Comparison of ENCODE assay signal across 10 mouse cellular contexts in genomic region chr2:173426191-173427065, GRCm38 (mm10).
DNase-seq lines count a peak whose midpoint lies in the region; ATAC-seq lines count a peak whose summit lies in the region.
"Had no signal": no experiment of that assay in that cellular context is flagged by ENCODE, and none has a peak within 500 bp of the region (broad histone marks: within the 10 kb centered on the region; RNA-seq: fewer than 3 reads in every experiment).

No protein-coding gene starts in this region.

- H3K36me3 ChIP-seq in heart, embryonic 16.5 days (ENCODE audit: control insufficient read depth, insufficient read depth): no peaks in the 10 kb centered on the region

- no peak overlapping the region for H3K4me3 ChIP-seq in heart, embryonic 16.5 days (ENCODE audit: low read length)

- no peak overlapping the region for H3K27ac ChIP-seq in heart, embryonic 16.5 days (ENCODE audit: low read length)

- DNase-seq in heart, adult 18-20 months: no peak
- peak; percentile 50 to 65 for DNase-seq in right cerebral cortex, postnatal 10 days (ENCODE audit: low spot score in 2 of 2)
- DNase-seq in right cerebral cortex, adult 2 months (ENCODE audit: low spot score in 2 of 2): no peak
- DNase-seq in urinary bladder, adult 2 months (ENCODE audit: low spot score): no peak
- DNase-seq in kidney, adult 8-10 months: no peak
- no peak for DNase-seq in kidney, adult 9 months
- DNase-seq: lung, adult 2 months had no signal

- no peak overlapping the region for H3K4me2 ChIP-seq in heart, embryonic 16.5 days (ENCODE audit: low read depth, low read length)

- no peaks in the 10 kb centered on the region for H3K9me3 ChIP-seq in heart, embryonic 16.5 days (replicated peaks; ENCODE audit: control insufficient read depth, low read length)

- H3K27me3 ChIP-seq in heart, embryonic 16.5 days (ENCODE audit: control insufficient read depth, insufficient read depth, low read length): no peaks in the 10 kb centered on the region

- 56% methylated on average over 16 of the region's 16 CpGs for WGBS in heart, embryonic 16.5 days

- peak; percentile 29; the same call in 1 of the 2 replicates for ATAC-seq in heart, embryonic 16.5 days (replicated peaks; ENCODE audit: extremely low read depth, insufficient read depth, low FRiP score)
- peak; percentile 46; the same call in 1 of the 2 replicates for ATAC-seq in megakaryocyte-erythroid progenitor cell, adult 5-6 weeks (replicated peaks; ENCODE audit: low FRiP score, low TSS enrichment, poor library complexity, severe bottlenecking)
- ATAC-seq: inflammation-experienced regulatory T-cells, adult 6 months had no signal

- peaks cover 5% of the 10 kb centered on the region; the same call in 1 of the 2 replicates for H3K4me1 ChIP-seq in heart, embryonic 16.5 days (ENCODE audit: control insufficient read depth, insufficient read depth, low read length)

- no peak overlapping the region for H3K9ac ChIP-seq in heart, embryonic 16.5 days (ENCODE audit: low read length)

Comparison
In these comparisons a context has a peak if more than half of its experiments do, and no peak if none do; other contexts are left out.
1. DNase-seq: peak in right cerebral cortex, postnatal 10 days (2 of 2); none in heart, adult 18-20 months (0 of 2), right cerebral cortex, adult 2 months (0 of 2), urinary bladder, adult 2 months (single experiment), kidney, adult 8-10 months (0 of 2) and kidney, adult 9 months (single experiment).